Mouse (Mus musculus) heart, adult 2 months (tissue): ENCODE data around the gene Mnat1. TPM values are rescaled to one million over a fixed set of nuclear protein-coding genes. Genes with fewer than 3 reads are reported as not detected.

Experiments
- DNase-seq, 2 experiments: peaks; one replicate each; pipeline ENCODE4 v3.0.0; 2021
- H3K27ac ChIP-seq: fragments of 200-600 bp; 2 replicates; pipeline ENCODE4 v1.8.1; 2022
- H3K27me3 ChIP-seq: fragments of 200-500 bp; 2 replicates; pipeline ENCODE4 v1.6.1; 2012; ENCODE audit warnings: mild to moderate bottlenecking, low read length, inconsistent platforms, mixed read lengths; ENCODE audit not compliant: control insufficient read depth, insufficient read depth
- H3K36me3 ChIP-seq: fragments of 200-500 bp; 2 replicates; pipeline ENCODE4 v1.6.1; 2012; ENCODE audit warnings: low read length, inconsistent platforms; ENCODE audit not compliant: control insufficient read depth, insufficient read depth
- H3K4me1 ChIP-seq: fragments of 200-500 bp; 2 replicates; pipeline ENCODE4 v1.6.1; 2011; ENCODE audit warnings: low read length; ENCODE audit not compliant: control insufficient read depth, insufficient read depth
- H3K4me3 ChIP-seq: fragments of 200-600 bp; 2 replicates; pipeline ENCODE4 v1.8.1; 2022
- H3K79me2 ChIP-seq: fragments of 200-500 bp; replicated peaks from 2 replicates; pipeline ENCODE4 v1.6.1; 2012; ENCODE audit warnings: mild to moderate bottlenecking, inconsistent platforms, low read length, moderate library complexity, mixed read lengths; ENCODE audit not compliant: control insufficient read depth, insufficient read depth
- H3K9ac ChIP-seq: fragments of 200-500 bp; 2 replicates; pipeline ENCODE4 v1.6.1; 2012; ENCODE audit warnings: low read depth, mild to moderate bottlenecking, control low read depth, inconsistent platforms, low read length, mixed read lengths
- CTCF ChIP-seq: fragments of 200-600 bp; IDR thresholded peaks from 2 replicates; pipeline ENCODE4 v1.8.1; 2022; ENCODE audit warnings: antibody characterized with exemption, mild to moderate bottlenecking, moderate library complexity
- EP300 ChIP-seq: fragments of 200-500 bp; IDR thresholded peaks from 2 replicates; pipeline ENCODE4 v1.6.1; 2011; ENCODE audit warnings: low read depth, low read length, control low read depth; ENCODE audit not compliant: insufficient read depth
- POLR2A ChIP-seq: fragments of 200-500 bp; IDR thresholded peaks from 2 replicates; pipeline ENCODE4 v1.6.1; 2011; ENCODE audit warnings: mild to moderate bottlenecking, low read depth, low read length, control low read depth; ENCODE audit not compliant: insufficient read depth
- WGBS: fragments of 180-500 bp; shearing (Covaris S2); methylation state at CpG from one replicate; pipeline ENCODE4 v1.1.7; 2018; 5-methylcytosine and 5-hydroxymethylcytosine counted together
- intact Hi-C: fragments of 180-260 bp; cut with DNase I; formaldehyde crosslinking; loops from one replicate; pipeline ENCODE4 v1.15.1; 2025
- polyA plus RNA-seq: library from polyadenylated mRNA; depleted of rRNA; stranded (reverse); fragments of >200 nt; gene quantifications from 2 replicates; pipeline ENCODE4 v1.2.3, GENCODE M21; 2012
- total RNA-seq, 2 experiments: library from RNA; stranded (reverse); gene quantifications; 2 replicates each; pipeline ENCODE4 v1.2.3; 2021

Mnat1 gene
- total and polyA plus RNA-seq, 3 experiments: 5.6 to 16.8 (median 16.3) TPM

DNA sequence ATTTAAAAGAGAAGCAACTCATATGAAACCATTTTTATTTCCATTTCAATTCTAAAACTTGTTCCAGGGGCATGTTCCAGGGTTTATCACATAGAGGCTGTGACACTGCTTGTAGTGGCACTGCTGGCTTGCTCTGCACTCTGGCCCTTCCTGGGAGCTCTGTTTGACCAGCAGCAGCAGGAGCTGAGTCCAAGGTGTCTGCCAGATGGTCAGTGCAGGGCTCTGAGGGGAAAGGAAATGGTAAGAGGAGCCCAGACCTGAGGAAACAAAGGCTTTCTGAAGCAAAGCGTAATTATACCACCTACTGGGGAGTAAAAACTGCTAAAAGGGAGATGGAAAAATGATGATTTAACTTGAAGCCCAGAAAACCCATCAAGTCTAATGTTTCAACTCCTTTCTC lies 145.0 kb downstream of the Mnat1 start:
- WGBS: 71% methylated on average over 1 of the region's 1 CpGs
- Histone ChIP-seq H3K27ac (no peak overlapping the region), H3K27me3 (no peaks in the 10 kb centered on the region), H3K79me2 (no peaks in the 10 kb centered on the region), H3K36me3 (peaks cover 7% of the 10 kb centered on the region), H3K4me3 (no peak overlapping the region), H3K9ac (no peak overlapping the region), H3K4me1 (peaks cover 1% of the 10 kb centered on the region)
- DNase-seq: no peak
- intact Hi-C loops: no loop called here
- TF ChIP-seq CTCF (no peak), EP300 (no peak), POLR2A (no peak)

DNA sequence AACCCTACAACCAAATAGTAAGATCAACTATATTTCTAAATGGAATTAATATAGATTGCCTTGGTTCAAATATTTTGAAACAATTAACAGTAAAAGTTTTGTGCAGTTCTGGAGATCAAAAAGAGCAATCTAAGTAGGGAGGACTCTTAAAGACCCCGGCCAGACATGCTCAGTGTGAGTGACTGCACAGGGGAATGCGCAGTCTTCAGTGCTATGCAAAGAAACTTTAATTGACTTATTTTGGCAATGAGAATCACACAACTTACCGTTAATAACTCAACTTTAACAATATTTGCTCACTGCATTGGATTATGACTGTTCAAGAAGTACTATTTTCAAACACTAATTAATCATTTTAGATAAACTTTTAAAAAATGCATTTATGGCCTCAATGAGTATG lies 146.0 kb downstream of the Mnat1 start:
- intact Hi-C loops: no loop called here
- no peak overlapping the region for H3K27ac ChIP-seq

DNA sequence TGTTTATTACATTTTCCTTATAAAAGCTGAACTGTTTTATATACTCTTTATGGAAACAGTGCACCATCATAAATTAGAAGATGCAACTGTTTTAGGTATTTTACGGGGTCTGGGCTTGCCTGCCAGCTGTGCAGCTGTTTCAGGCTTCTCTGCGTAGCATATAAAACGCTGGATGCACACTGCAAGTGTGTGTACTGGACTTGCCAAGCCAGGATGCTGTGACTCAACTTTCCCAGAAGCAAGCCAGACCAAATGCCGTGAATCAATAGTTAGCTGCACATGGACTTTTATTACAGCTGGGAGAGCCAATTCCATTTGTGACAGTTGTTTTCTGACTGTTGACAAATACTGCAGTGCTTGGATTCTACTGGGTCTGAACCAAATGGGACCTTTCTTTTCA lies 146.4 kb downstream of the Mnat1 start:
- 72% methylated on average over 4 of the region's 4 CpGs for WGBS
- no peak overlapping the region for H3K27ac ChIP-seq
- intact Hi-C loops: no loop called here
- TF ChIP-seq POLR2A (no peak), EP300 (no peak), CTCF (no peak)
- H3K36me3 ChIP-seq: peaks cover 10% of the 10 kb centered on the region
- no peaks in the 10 kb centered on the region for H3K79me2 ChIP-seq
- no peak overlapping the region for H3K9ac ChIP-seq
- H3K4me3 ChIP-seq: no peak overlapping the region
- H3K27me3 ChIP-seq: no peaks in the 10 kb centered on the region
- DNase-seq: no peak
- peaks cover 1% of the 10 kb centered on the region for H3K4me1 ChIP-seq

More for the DNA sequence above, 146.0 kb downstream of the Mnat1 start:
- Histone ChIP-seq H3K4me3 (no peak overlapping the region), H3K9ac (no peak overlapping the region), H3K36me3 (peaks cover 9% of the 10 kb centered on the region), H3K4me1 (peaks cover 1% of the 10 kb centered on the region), H3K27me3 (no peaks in the 10 kb centered on the region), H3K79me2 (no peaks in the 10 kb centered on the region)
- no peak for DNase-seq
- 90% methylated on average over 3 of the region's 3 CpGs for WGBS
- TF ChIP-seq CTCF: no peak
- TF ChIP-seq EP300: no peak
- no peak for TF ChIP-seq POLR2A

DNA sequence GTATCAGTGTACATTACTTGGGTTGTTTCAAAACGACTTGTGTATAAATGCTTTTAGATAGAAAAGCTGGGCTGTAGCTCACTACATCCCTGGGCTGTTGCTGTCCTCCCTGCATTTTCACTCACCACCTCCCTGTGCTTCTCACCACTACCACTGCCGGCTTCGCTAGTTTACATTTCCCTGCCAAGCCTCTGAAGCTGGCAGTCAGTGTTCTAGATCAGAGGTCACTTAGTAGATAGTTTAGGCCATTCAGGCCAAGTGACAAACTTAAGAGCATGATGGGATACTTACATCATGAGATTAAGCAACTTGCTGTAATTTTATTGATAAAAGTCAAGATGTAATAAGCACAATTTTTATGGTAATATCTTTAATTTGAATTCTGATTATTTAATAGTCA lies 151.4 kb downstream of the Mnat1 start:
- WGBS: 66% methylated on average over 3 of the region's 3 CpGs
- Histone ChIP-seq H3K27ac (no peak overlapping the region), H3K27me3 (no peaks in the 10 kb centered on the region), H3K36me3 (peaks cover 5% of the 10 kb centered on the region), H3K4me3 (no peak overlapping the region), H3K4me1 (no peaks in the 10 kb centered on the region; the same call in 1 of the 2 replicates), H3K79me2 (no peaks in the 10 kb centered on the region), H3K9ac (no peak overlapping the region)
- TF ChIP-seq POLR2A (no peak), CTCF (no peak), EP300 (no peak)
- peak in 1 of 2 experiments; percentile 28 for DNase-seq
- intact Hi-C loops: no loop called here

DNA sequence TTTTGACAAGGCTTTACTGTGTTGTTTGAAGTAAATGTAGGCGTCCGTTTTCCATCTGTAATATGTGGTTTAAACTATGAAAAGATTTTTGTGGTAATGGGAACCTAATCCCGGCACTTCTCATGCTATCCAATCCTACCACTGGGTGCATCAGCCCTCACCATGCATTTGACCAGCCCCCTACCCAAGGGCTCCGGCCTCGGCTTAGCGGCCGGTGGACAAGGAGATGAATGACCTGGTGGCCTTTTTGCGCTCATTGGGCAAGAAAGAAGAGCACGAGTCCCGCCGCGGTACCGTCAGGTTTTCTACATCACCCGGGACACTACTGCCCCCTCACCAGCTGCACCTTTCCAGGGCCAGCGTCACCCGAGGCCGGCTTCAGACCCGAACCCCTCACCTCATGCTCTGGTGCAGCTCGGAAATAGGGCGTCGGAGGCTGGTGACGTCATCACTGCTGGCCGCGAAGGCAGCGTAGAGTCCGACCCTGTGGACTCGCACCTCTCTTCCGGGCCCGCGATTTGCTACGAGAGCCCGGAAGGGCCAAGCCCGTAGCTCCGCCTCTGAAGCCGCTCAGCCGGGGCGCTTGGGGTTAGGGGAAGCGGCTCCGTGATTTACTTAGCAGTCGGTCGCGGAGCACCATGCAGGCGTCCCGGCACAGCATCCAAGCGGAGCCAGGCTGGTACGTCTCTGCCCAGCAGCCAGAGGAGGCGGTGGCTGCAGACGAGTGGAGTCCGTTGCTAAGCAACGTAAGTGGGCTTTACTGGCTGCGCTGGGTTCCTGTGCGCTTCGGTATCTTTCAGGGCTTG lies 163.0 kb downstream of the Mnat1 start, which contains the start of the genes Trmt5 and Slc38a6:
Trmt5 (minus strand) TSS at position 424 of the 806 bp plus-strand sequence.
Slc38a6 (plus strand) TSS at position 493 of the 806 bp plus-strand sequence.
- H3K4me1 ChIP-seq: peaks cover 8% of the 10 kb centered on the region
- H3K36me3 ChIP-seq: peaks cover 12% of the 10 kb centered on the region
- intact Hi-C loops: loop anchor here (5.0 kb wide), 5 partner anchors 56 to 239 kb away; partner anchors contain the start of gene Six4
- no peaks in the 10 kb centered on the region for H3K79me2 ChIP-seq
- H3K27ac ChIP-seq: peak within 1 kb of the TSS; percentile 94
- peak within 1 kb of the TSS; percentile 77 for H3K9ac ChIP-seq
- H3K27me3 ChIP-seq: no peaks in the 10 kb centered on the region
- H3K4me3 ChIP-seq: peak within 1 kb of the TSS; percentile 97
- DNase-seq: peak; percentile 94 to 95
- TF ChIP-seq CTCF (no peak), EP300 (peak; percentile 77), POLR2A (peak; percentile 69)
- under 1% methylated on average over 53 of the region's 53 CpGs for WGBS

DNA sequence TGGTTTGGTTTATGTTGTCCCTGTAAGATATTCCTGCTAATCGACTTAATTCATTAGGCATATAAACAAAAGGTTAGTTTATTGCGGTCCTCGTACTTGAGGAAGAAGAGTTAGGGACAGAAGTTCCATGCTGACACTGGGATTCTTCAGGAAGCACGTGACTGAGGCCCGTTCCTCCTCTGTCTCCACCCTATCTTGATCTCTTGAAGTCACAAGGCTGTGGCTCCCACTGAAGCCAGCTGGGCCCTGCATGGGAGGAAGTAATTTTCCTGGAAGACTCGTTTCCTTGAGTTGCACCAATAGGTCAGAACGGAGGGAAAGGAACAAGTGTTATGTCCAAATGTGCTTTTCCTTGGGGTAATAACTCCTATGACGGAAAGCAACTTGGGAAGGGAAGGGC lies 164.1 kb downstream of the Mnat1 start:
- intact Hi-C loops: loop anchor here (5.0 kb wide), 5 partner anchors 55 to 240 kb away; partner anchors contain the start of gene Six4
- peaks cover 8% of the 10 kb centered on the region for H3K4me1 ChIP-seq

More for the DNA sequence above, 164.1 kb downstream of the Mnat1 start:
- Histone ChIP-seq H3K9ac (no peak overlapping the region), H3K27me3 (no peaks in the 10 kb centered on the region), H3K79me2 (no peaks in the 10 kb centered on the region), H3K27ac (peak overlapping the region; percentile 94), H3K4me3 (peak overlapping the region; percentile 97; the same call in 1 of the 2 replicates), H3K36me3 (peaks cover 6% of the 10 kb centered on the region; the same call in 1 of the 2 replicates)
- peak; percentile 38 to 61 for DNase-seq
- TF ChIP-seq CTCF (no peak), POLR2A (peak; percentile 33; the same call in 1 of the 2 replicates), EP300 (0 out of 2 replicates have a peak, but pooled peaks have one; percentile 23)
- WGBS: 33% methylated on average over 8 of the region's 8 CpGs
